Mouse (Mus musculus): ENCODE results near the gene Pard6b. TPM values are rescaled to one million over a fixed set of nuclear protein-coding genes. Genes with fewer than 3 reads are reported as not detected.

Gene Pard6b
- total and polyA plus RNA-seq, 2 experiments from 2014 or later, result 3.5 to 6.5 TPM

DNA sequence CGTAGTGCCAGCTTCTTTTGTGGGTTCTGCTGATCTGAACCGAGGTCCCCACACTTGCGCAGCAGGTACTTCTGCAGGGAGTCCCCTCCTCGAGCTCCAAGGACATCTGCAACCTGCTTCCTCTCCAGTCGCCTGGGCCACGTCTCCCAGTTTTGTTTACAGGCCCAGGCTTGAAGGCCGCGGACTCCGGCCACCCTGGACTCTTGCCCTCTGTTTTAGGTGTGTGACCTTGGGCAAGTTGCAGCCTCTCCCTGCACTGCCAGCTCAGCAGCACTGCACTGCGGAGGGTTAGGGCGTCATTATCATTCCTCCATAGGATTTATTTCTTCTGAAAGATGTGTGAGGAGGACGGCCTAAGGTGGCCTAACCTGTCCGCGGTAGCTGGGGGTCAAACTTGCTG lies 47.0 kb downstream of the Pard6b start:
- DNase-seq (ENCODE audit: low spot score) (no peak), ATAC-seq (ENCODE audit: insufficient read depth, low read depth) (no peak)
- TF ChIP-seq EP300 (IDR thresholded peaks at IDR 0.05; ENCODE audit: low read depth), result no peak
- TF ChIP-seq CTCF (IDR thresholded peaks at IDR 0.05; ENCODE audit: low read depth), result no peak
- 0 out of 2 replicates have a peak overlapping the region, but pooled peaks have one; percentile 22 for H3K27ac ChIP-seq (ENCODE audit: low read depth)
- no peak overlapping the region for H3K4me3 ChIP-seq (ENCODE audit: low read depth, low read length)
- no peaks in the 10 kb centered on the region for H3K36me3 ChIP-seq (replicated peaks; ENCODE audit: control insufficient read depth, insufficient read depth, low read length)
- WGBS, result 83% methylated on average over 14 of the region's 14 CpGs
- no peaks in the 10 kb centered on the region for H3K9me3 ChIP-seq (replicated peaks; ENCODE audit: control insufficient read depth, low read length)
- H3K9ac ChIP-seq (replicated peaks; ENCODE audit: low read depth, low read length), result no peak overlapping the region
- no peaks in the 10 kb centered on the region for H3K27me3 ChIP-seq (ENCODE audit: control insufficient read depth, insufficient read depth, low read length)
- no peak overlapping the region for H3K4me2 ChIP-seq (ENCODE audit: low read depth, low read length)
- H3K4me1 ChIP-seq (ENCODE audit: control insufficient read depth, insufficient read depth), result peaks cover 6% of the 10 kb centered on the region; the same call in 1 of the 2 replicates

DNA sequence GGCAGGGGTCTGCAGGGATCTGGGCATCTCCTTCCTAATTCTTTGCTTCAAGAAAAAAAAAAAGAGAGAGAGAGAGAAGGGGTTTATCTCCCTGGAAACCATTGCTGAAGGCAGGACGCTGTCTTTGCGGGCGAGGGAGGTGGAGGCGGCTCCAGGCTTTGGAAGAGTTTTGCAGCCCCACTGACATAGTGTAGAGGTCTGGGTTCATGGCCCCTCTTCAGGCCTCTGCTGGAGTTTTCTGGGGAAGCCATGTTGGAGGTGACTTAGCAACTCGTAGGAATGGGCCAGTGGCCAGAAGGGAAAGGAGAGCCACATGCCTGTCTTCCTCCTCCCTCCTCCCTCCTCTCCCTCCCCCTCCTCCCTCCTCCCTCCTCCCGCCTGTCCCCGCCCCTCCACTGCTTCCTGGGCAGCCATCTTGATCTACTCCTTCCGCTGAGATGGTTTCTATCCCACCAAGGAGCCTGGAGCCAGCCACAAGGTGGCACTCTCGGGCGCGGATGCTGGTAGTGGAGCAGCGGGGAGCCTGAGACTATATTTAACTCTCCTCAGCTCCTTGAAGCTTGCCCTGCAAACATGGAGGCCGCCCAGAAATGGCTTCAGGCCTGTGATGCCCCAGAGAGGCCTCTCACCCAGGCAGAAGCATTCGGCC lies 47.5 kb downstream of the Pard6b start:
- 19% methylated on average over 14 of the region's 14 CpGs for WGBS
- Histone ChIP-seq H3K36me3 (replicated peaks; ENCODE audit: control insufficient read depth, insufficient read depth, low read length) (no peaks in the 10 kb centered on the region), H3K4me1 (ENCODE audit: control insufficient read depth, insufficient read depth) (peaks cover 6% of the 10 kb centered on the region; the same call in 1 of the 2 replicates), H3K4me2 (ENCODE audit: low read depth, low read length) (no peak overlapping the region), H3K4me3 (ENCODE audit: low read depth, low read length) (no peak overlapping the region), H3K27me3 (ENCODE audit: control insufficient read depth, insufficient read depth, low read length) (no peaks in the 10 kb centered on the region), H3K27ac (ENCODE audit: low read depth) (peak overlapping the region; percentile 49), H3K9me3 (replicated peaks; ENCODE audit: control insufficient read depth, low read length) (no peaks in the 10 kb centered on the region), H3K9ac (replicated peaks; ENCODE audit: low read depth, low read length) (no peak overlapping the region)
- DNase-seq (ENCODE audit: low spot score) (peak; percentile 94), ATAC-seq (ENCODE audit: insufficient read depth, low read depth) (peak; percentile 88)
- TF ChIP-seq EP300 (IDR thresholded peaks at IDR 0.05; ENCODE audit: low read depth) (peak; percentile 14; the same call in 1 of the 2 replicates), CTCF (IDR thresholded peaks at IDR 0.05; ENCODE audit: low read depth) (peak; percentile 82)

DNA sequence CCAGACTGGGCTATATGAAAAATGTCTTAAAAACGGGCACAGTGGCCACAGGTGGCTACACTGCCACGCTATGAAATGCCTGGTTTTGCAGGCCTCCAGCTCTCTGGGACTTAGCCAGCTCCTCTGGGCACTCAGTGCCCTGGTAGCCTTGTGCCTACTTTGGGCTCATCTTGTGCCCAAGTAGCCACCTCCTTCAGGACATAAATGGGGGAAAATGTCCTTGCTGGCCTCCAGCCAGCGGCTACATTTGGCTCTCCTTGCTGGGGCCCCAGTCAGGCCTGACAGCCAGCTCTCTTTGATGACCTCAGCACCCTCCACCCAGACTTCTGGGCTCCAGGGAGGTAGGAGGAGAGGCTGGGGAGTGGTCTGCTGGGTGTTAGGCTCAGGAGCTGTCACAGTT lies 49.2 kb downstream of the Pard6b start:
- no peaks in the 10 kb centered on the region for H3K27me3 ChIP-seq (ENCODE audit: control insufficient read depth, insufficient read depth, low read length)
- no peak overlapping the region for H3K27ac ChIP-seq (ENCODE audit: low read depth)
- ATAC-seq (ENCODE audit: insufficient read depth, low read depth), result no peak
- no peak overlapping the region for H3K4me2 ChIP-seq (ENCODE audit: low read depth, low read length)
- TF ChIP-seq CTCF (IDR thresholded peaks at IDR 0.05; ENCODE audit: low read depth) (no peak), EP300 (IDR thresholded peaks at IDR 0.05; ENCODE audit: low read depth) (no peak)
- H3K4me1 ChIP-seq (ENCODE audit: control insufficient read depth, insufficient read depth), result peaks cover 6% of the 10 kb centered on the region; the same call in 1 of the 2 replicates
- H3K4me3 ChIP-seq (ENCODE audit: low read depth, low read length), result no peak overlapping the region
- H3K9ac ChIP-seq (replicated peaks; ENCODE audit: low read depth, low read length), result no peak overlapping the region
- WGBS, result 63% methylated on average over 3 of the region's 3 CpGs
- DNase-seq (ENCODE audit: low spot score), result no peak
- H3K9me3 ChIP-seq (replicated peaks; ENCODE audit: control insufficient read depth, low read length), result no peaks in the 10 kb centered on the region
- H3K36me3 ChIP-seq (replicated peaks; ENCODE audit: control insufficient read depth, insufficient read depth, low read length), result no peaks in the 10 kb centered on the region

DNA sequence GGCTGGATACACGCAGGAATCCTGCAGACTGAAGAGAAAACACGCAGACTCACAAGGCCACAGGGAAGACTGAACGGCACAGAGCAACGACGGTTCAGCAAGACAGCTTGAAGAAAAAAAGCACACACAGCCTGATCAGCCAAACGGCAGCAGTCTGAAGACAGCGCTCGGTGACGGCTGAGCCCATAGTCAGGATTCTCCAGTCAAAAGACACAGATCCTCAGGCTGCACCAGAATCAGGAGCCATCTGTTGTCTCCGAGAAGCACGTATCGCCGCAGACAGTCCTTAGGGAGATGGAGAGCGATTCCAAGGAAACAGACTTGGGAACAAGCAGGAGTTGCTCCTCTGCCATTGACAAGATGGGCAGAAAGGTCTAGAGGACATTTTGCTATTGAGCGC lies 56.4 kb downstream of the Pard6b start:
- no peak overlapping the region for H3K4me2 ChIP-seq (ENCODE audit: low read depth, low read length)
- ATAC-seq (ENCODE audit: insufficient read depth, low read depth), result no peak
- no peaks in the 10 kb centered on the region for H3K4me1 ChIP-seq (ENCODE audit: control insufficient read depth, insufficient read depth)
- no peak overlapping the region for H3K9ac ChIP-seq (replicated peaks; ENCODE audit: low read depth, low read length)
- DNase-seq (ENCODE audit: low spot score), result no peak
- WGBS, result 60% methylated on average over 15 of the region's 15 CpGs
- TF ChIP-seq EP300 (IDR thresholded peaks at IDR 0.05; ENCODE audit: low read depth), result no peak
- TF ChIP-seq CTCF (IDR thresholded peaks at IDR 0.05; ENCODE audit: low read depth), result no peak
- H3K36me3 ChIP-seq (replicated peaks; ENCODE audit: control insufficient read depth, insufficient read depth, low read length), result no peaks in the 10 kb centered on the region
- no peaks in the 10 kb centered on the region for H3K9me3 ChIP-seq (replicated peaks; ENCODE audit: control insufficient read depth, low read length)
- H3K27ac ChIP-seq (ENCODE audit: low read depth), result no peak overlapping the region
- H3K27me3 ChIP-seq (ENCODE audit: control insufficient read depth, insufficient read depth, low read length), result no peaks in the 10 kb centered on the region
- no peak overlapping the region for H3K4me3 ChIP-seq (ENCODE audit: low read depth, low read length)

DNA sequence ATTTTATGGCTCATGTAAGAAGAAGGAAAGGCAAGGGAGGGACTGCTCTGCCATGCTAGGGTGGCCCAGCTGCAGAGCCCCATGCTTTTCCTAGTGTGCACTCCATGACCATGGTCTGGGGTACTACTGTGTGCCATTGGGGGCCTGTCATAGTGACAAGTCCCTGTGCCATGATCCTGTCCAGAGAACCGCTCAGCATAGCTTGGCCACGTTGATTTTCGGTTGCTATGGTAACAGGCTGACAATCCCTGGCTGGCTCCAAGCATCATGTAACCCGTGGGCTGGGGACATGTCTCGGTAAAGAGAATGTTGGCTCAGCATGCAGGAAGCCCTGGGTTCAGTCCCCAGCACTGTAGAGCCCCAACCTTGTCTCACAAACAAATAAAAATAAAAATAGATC lies 63.0 kb downstream of the Pard6b start:
- TF ChIP-seq CTCF (IDR thresholded peaks at IDR 0.05; ENCODE audit: low read depth) (no peak), EP300 (IDR thresholded peaks at IDR 0.05; ENCODE audit: low read depth) (no peak)
- WGBS, result 43% methylated on average over 5 of the region's 5 CpGs
- Histone ChIP-seq H3K4me3 (ENCODE audit: low read depth, low read length) (no peak overlapping the region), H3K4me2 (ENCODE audit: low read depth, low read length) (no peak overlapping the region), H3K27me3 (ENCODE audit: control insufficient read depth, insufficient read depth, low read length) (no peaks in the 10 kb centered on the region), H3K9me3 (replicated peaks; ENCODE audit: control insufficient read depth, low read length) (no peaks in the 10 kb centered on the region), H3K4me1 (ENCODE audit: control insufficient read depth, insufficient read depth) (peaks cover 10% of the 10 kb centered on the region), H3K36me3 (replicated peaks; ENCODE audit: control insufficient read depth, insufficient read depth, low read length) (no peaks in the 10 kb centered on the region), H3K27ac (ENCODE audit: low read depth) (no peak overlapping the region), H3K9ac (replicated peaks; ENCODE audit: low read depth, low read length) (no peak overlapping the region)
- ATAC-seq (ENCODE audit: insufficient read depth, low read depth) (no peak), DNase-seq (ENCODE audit: low spot score) (no peak)

DNA sequence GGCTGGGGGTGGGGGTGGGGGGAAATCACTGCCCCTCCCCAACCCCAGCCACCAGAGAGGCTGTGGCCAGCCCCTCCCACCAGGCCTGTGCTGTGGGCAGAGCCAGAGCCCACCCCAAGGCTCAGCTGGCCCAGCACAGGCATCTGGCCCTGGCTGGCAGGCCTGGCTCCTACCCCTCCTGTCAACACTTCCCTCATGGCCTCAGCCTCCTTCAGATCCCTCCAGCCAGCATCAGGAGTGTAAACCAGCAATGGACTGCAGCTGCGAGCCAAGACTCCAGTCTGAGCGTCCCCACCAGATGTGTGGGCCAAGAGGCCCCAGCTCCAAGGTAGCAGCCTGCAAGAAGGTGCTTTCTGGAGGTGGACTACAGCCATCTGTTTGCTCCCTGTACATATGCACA lies 64.6 kb downstream of the Pard6b start:
- Histone ChIP-seq H3K36me3 (replicated peaks; ENCODE audit: control insufficient read depth, insufficient read depth, low read length) (no peaks in the 10 kb centered on the region), H3K9ac (replicated peaks; ENCODE audit: low read depth, low read length) (no peak overlapping the region), H3K4me1 (ENCODE audit: control insufficient read depth, insufficient read depth) (peaks cover 10% of the 10 kb centered on the region), H3K9me3 (replicated peaks; ENCODE audit: control insufficient read depth, low read length) (no peaks in the 10 kb centered on the region), H3K4me2 (ENCODE audit: low read depth, low read length) (no peak overlapping the region), H3K4me3 (ENCODE audit: low read depth, low read length) (no peak overlapping the region), H3K27me3 (ENCODE audit: control insufficient read depth, insufficient read depth, low read length) (no peaks in the 10 kb centered on the region), H3K27ac (ENCODE audit: low read depth) (peak overlapping the region; percentile 38)
- TF ChIP-seq EP300 (IDR thresholded peaks at IDR 0.05; ENCODE audit: low read depth) (no peak), CTCF (IDR thresholded peaks at IDR 0.05; ENCODE audit: low read depth) (no peak)
- ATAC-seq (ENCODE audit: insufficient read depth, low read depth), result peak; percentile 90
- WGBS, result 22% methylated on average over 2 of the region's 2 CpGs
- DNase-seq (ENCODE audit: low spot score), result peak; percentile 73
